Mouse (Mus musculus): ENCODE data around the gene Tmem82.

DNA sequence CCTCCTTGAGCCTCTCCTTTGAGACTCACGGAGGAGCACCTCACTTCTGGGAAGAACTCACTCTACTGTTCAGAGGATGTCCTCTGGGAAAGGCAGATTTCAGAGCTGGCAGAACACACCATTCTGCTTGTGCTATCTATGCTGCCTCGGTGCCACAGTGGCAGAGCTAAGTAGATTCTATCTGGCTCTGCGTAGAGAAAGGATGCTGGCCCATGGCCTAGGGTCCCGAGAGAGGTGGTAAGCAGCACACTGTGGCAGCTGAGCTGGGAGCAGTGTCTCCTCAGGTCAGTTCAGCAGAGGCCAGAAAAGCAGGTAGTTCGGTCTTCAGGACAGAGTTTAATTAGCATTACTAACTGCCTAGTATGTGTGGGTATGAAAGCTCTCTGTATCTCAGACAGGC, 29.8 kb upstream of the Tmem82 start:
- TF ChIP-seq CTCF (IDR thresholded peaks at IDR 0.05; ENCODE audit: borderline replicate concordance, control insufficient read depth, extremely low read depth, insufficient read depth, low read length, poor library complexity) (no peak), POLR2A (IDR thresholded peaks at IDR 0.05; ENCODE audit: control insufficient read depth, extremely low read depth, insufficient read depth, low read length, poor library complexity) (no peak)

All from thymus, adult 2 months (tissue).